Mouse (Mus musculus) heart, adult 2 months (tissue): ENCODE measurements at regions not wholly inside any gene's neighbourhood (a gene's known extent, or its start where the extent isn't known, plus 50 kb on each side); places are given as distances from the start of the nearest gene placed in this dataset.

Experiments used
- DNase-seq, 2 experiments: peaks; one replicate each; pipeline ENCODE4 v3.0.0; 2021
- H3K27ac ChIP-seq: fragments of 200-600 bp; 2 replicates; pipeline ENCODE4 v1.8.1; 2022
- H3K27me3 ChIP-seq: fragments of 200-500 bp; 2 replicates; pipeline ENCODE4 v1.6.1; 2012; ENCODE audit warnings: mild to moderate bottlenecking, low read length, inconsistent platforms, mixed read lengths; ENCODE audit not compliant: control insufficient read depth, insufficient read depth
- H3K36me3 ChIP-seq: fragments of 200-500 bp; 2 replicates; pipeline ENCODE4 v1.6.1; 2012; ENCODE audit warnings: low read length, inconsistent platforms; ENCODE audit not compliant: control insufficient read depth, insufficient read depth
- H3K4me1 ChIP-seq: fragments of 200-500 bp; 2 replicates; pipeline ENCODE4 v1.6.1; 2011; ENCODE audit warnings: low read length; ENCODE audit not compliant: control insufficient read depth, insufficient read depth
- H3K4me3 ChIP-seq: fragments of 200-600 bp; 2 replicates; pipeline ENCODE4 v1.8.1; 2022
- H3K79me2 ChIP-seq: fragments of 200-500 bp; replicated peaks from 2 replicates; pipeline ENCODE4 v1.6.1; 2012; ENCODE audit warnings: mild to moderate bottlenecking, inconsistent platforms, low read length, moderate library complexity, mixed read lengths; ENCODE audit not compliant: control insufficient read depth, insufficient read depth
- H3K9ac ChIP-seq: fragments of 200-500 bp; 2 replicates; pipeline ENCODE4 v1.6.1; 2012; ENCODE audit warnings: low read depth, mild to moderate bottlenecking, control low read depth, inconsistent platforms, low read length, mixed read lengths
- CTCF ChIP-seq: fragments of 200-600 bp; IDR thresholded peaks from 2 replicates; pipeline ENCODE4 v1.8.1; 2022; ENCODE audit warnings: antibody characterized with exemption, mild to moderate bottlenecking, moderate library complexity
- EP300 ChIP-seq: fragments of 200-500 bp; IDR thresholded peaks from 2 replicates; pipeline ENCODE4 v1.6.1; 2011; ENCODE audit warnings: low read depth, low read length, control low read depth; ENCODE audit not compliant: insufficient read depth
- POLR2A ChIP-seq: fragments of 200-500 bp; IDR thresholded peaks from 2 replicates; pipeline ENCODE4 v1.6.1; 2011; ENCODE audit warnings: mild to moderate bottlenecking, low read depth, low read length, control low read depth; ENCODE audit not compliant: insufficient read depth
- WGBS: fragments of 180-500 bp; shearing (Covaris S2); methylation state at CpG from one replicate; pipeline ENCODE4 v1.1.7; 2018; 5-methylcytosine and 5-hydroxymethylcytosine counted together
- intact Hi-C: fragments of 180-260 bp; cut with DNase I; formaldehyde crosslinking; loops from one replicate; pipeline ENCODE4 v1.15.1; 2025

- WGBS = 68% methylated on average over 4 of the region's 4 CpGs
- no peak overlapping the region for H3K9ac ChIP-seq
- no peak overlapping the region for H3K4me3 ChIP-seq
- no peak overlapping the region for H3K27ac ChIP-seq
- TF ChIP-seq CTCF = no peak
- no peak for TF ChIP-seq POLR2A
- peak in 1 of 2 experiments; percentile 6 for DNase-seq
- intact Hi-C loops = no loop called here
- H3K79me2 ChIP-seq = no peaks in the 10 kb centered on the region
- H3K4me1 ChIP-seq = peaks cover 5% of the 10 kb centered on the region
- H3K27me3 ChIP-seq = no peaks in the 10 kb centered on the region
- no peaks in the 10 kb centered on the region; the same call in none of the 2 replicates for H3K36me3 ChIP-seq
These were observed 519.1 kb upstream of the A1bg start for GRCm38 (mm10) chr15:61441734-61442398.

GRCm38 (mm10) chr15:61441012-61441411 lies 518.2 kb upstream of the A1bg start:
- Histone ChIP-seq H3K4me3 (no peak overlapping the region), H3K36me3 (no peaks in the 10 kb centered on the region; the same call in none of the 2 replicates), H3K27me3 (no peaks in the 10 kb centered on the region), H3K9ac (no peak overlapping the region), H3K27ac (no peak overlapping the region), H3K79me2 (no peaks in the 10 kb centered on the region), H3K4me1 (peaks cover 5% of the 10 kb centered on the region)
- WGBS = 82% methylated on average over 2 of the region's 2 CpGs
- TF ChIP-seq EP300 (no peak), CTCF (no peak), POLR2A (no peak)
- intact Hi-C loops = no loop called here
- no peak for DNase-seq

GRCm38 (mm10) chr15:61440284-61440683 lies 517.5 kb upstream of the A1bg start:
- peak in 1 of 2 experiments; percentile 17 for DNase-seq
- 35% methylated on average over 2 of the region's 2 CpGs for WGBS

GRCm38 (mm10) chr15:61439623-61440170 lies 516.9 kb upstream of the A1bg start:
- no peaks in the 10 kb centered on the region for H3K79me2 ChIP-seq
- H3K36me3 ChIP-seq = no peaks in the 10 kb centered on the region; the same call in none of the 2 replicates
- no peak for DNase-seq
- no peaks in the 10 kb centered on the region for H3K27me3 ChIP-seq
- TF ChIP-seq CTCF = peak; percentile 39
- no peak for TF ChIP-seq EP300
- no peak overlapping the region for H3K4me3 ChIP-seq
- no peak overlapping the region for H3K9ac ChIP-seq
- no peak overlapping the region for H3K27ac ChIP-seq
- intact Hi-C loops = loop anchor here (5.0 kb wide), 1 partner anchor 42 kb away; no protein-coding TSS in a partner anchor
- WGBS = 66% methylated on average over 2 of the region's 2 CpGs
- peaks cover 5% of the 10 kb centered on the region for H3K4me1 ChIP-seq

More at GRCm38 (mm10) chr15:61440284-61440683, 517.5 kb upstream of the A1bg start:
- H3K79me2 ChIP-seq = no peaks in the 10 kb centered on the region
- no peak overlapping the region for H3K9ac ChIP-seq
- H3K36me3 ChIP-seq = no peaks in the 10 kb centered on the region; the same call in none of the 2 replicates
- H3K27ac ChIP-seq = no peak overlapping the region
- intact Hi-C loops = no loop called here
- TF ChIP-seq CTCF (no peak), EP300 (no peak)
- H3K4me1 ChIP-seq = peaks cover 5% of the 10 kb centered on the region
- no peak overlapping the region for H3K4me3 ChIP-seq
- no peaks in the 10 kb centered on the region for H3K27me3 ChIP-seq

- no peak overlapping the region for H3K27ac ChIP-seq
- intact Hi-C loops = no loop called here
- 65% methylated on average over 2 of the region's 2 CpGs for whole genome bisulfite sequencing
- no peaks in the 10 kb centered on the region for H3K36me3 ChIP-seq
- H3K9ac ChIP-seq = no peak overlapping the region
- no peak for DNase-seq
- no peak overlapping the region for H3K4me3 ChIP-seq
- no peaks in the 10 kb centered on the region for H3K27me3 ChIP-seq
- no peaks in the 10 kb centered on the region for H3K79me2 ChIP-seq
- TF ChIP-seq CTCF (no peak), POLR2A (no peak), EP300 (no peak)
- no peaks in the 10 kb centered on the region for H3K4me1 ChIP-seq
These were observed 506.1 kb upstream of the A1bg start for GRCm38 (mm10) chr15:61428818-61429415.

- TF ChIP-seq POLR2A (no peak), CTCF (no peak), EP300 (no peak)
- WGBS = 90% methylated on average over 5 of the region's 5 CpGs
- intact Hi-C loops = no loop called here
- DNase-seq = no peak
- no peak overlapping the region for H3K9ac ChIP-seq
- H3K27me3 ChIP-seq = no peaks in the 10 kb centered on the region
- no peaks in the 10 kb centered on the region for H3K36me3 ChIP-seq
- H3K4me3 ChIP-seq = no peak overlapping the region
- no peaks in the 10 kb centered on the region for H3K4me1 ChIP-seq
- no peaks in the 10 kb centered on the region for H3K79me2 ChIP-seq
- H3K27ac ChIP-seq = no peak overlapping the region
These were observed 500.2 kb upstream of the A1bg start for GRCm38 (mm10) chr15:61422989-61423388.
